ENCODE assay signal across 20 mouse cellular contexts in the genomic region with DNA sequence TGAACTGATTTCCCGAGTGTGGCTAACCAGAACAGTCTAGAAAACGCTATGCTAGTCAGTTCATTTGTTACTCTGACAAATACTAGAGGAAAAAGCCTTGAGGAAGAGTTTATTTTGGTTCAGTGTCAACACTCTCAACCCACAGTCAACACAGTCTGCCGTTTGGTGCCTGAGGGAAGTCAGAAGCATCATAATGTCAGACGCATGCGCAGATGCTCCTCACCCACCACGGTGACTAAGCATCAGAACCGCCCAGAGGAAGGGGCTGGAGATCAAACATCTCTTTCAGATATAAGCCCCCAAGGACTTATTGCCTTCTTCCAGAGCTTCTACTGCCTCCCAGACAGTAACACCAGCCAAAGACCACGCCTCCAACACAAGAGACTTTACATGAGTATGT. TPM values are rescaled to one million over a fixed set of nuclear protein-coding genes. Genes with fewer than 3 reads are reported as not detected.
A peak's percentile ranks its signal among the peaks of the same experiment; 100 is the strongest.
DNase-seq lines count a peak whose midpoint lies in the region; ATAC-seq lines count a peak whose summit lies in the region.
"Had no signal": no experiment of that assay in that cellular context is flagged by ENCODE, and none has a peak within 500 bp of the region (broad histone marks: within the 10 kb centered on the region; RNA-seq: fewer than 3 reads in every experiment).

No protein-coding gene starts in this region.

- no peak overlapping the region for H3K4me2 ChIP-seq in heart, embryonic 12.5 days
- H3K4me2 ChIP-seq in lung, embryonic 15.5 days = no peak overlapping the region
- H3K4me2 ChIP-seq: embryonic facial prominence, embryonic 13.5 days; forebrain, embryonic 13.5 days; heart, embryonic 11.5 days; intestine, embryonic 15.5 days had no signal

- H3K9me3 ChIP-seq in heart, embryonic 12.5 days (replicated peaks) = no peaks in the 10 kb centered on the region
- no peaks in the 10 kb centered on the region for H3K9me3 ChIP-seq in lung, embryonic 15.5 days
- no peaks in the 10 kb centered on the region for H3K9me3 ChIP-seq in limb, embryonic 10.5 days (replicated peaks)
- H3K9me3 ChIP-seq: embryonic facial prominence, embryonic 13.5 days; forebrain, embryonic 13.5 days; hindbrain, embryonic 10.5 days; intestine, embryonic 15.5 days had no signal

- H3K4me3 ChIP-seq in heart, embryonic 12.5 days = no peak overlapping the region
- no peak overlapping the region for H3K4me3 ChIP-seq in lung, embryonic 15.5 days
- H3K4me3 ChIP-seq in limb, embryonic 10.5 days = no peak overlapping the region
- H3K4me3 ChIP-seq: embryonic facial prominence, embryonic 13.5 days; forebrain, embryonic 13.5 days; heart, adult 2 months; hindbrain, embryonic 10.5 days; intestine, embryonic 15.5 days had no signal

- DNase-seq in heart, adult 11 months = peak; percentile 80
- no peak for DNase-seq in lung, postnatal 10 days
- DNase-seq in retina, postnatal 1 day = peak; percentile 58
- DNase-seq in retina, embryonic 14.5 days (ENCODE audit: low spot score) = no peak
- DNase-seq in limb, embryonic 10.5 days (ENCODE audit: low spot score) = peak; percentile 7
- no peak for DNase-seq in adrenal gland, postnatal 14 days
- DNase-seq: adrenal gland, adult 2 months; adrenal gland, postnatal 36 days; cerebellum, adult 11 months; cerebellum, adult 8-10 months; cerebellum, postnatal 14 days; gastrocnemius, postnatal 10 days; heart, adult 2 months had no signal

- peaks cover 2% of the 10 kb centered on the region; the same call in 1 of the 2 replicates for H3K4me1 ChIP-seq in heart, embryonic 12.5 days (replicated peaks)
- peaks cover 10% of the 10 kb centered on the region for H3K4me1 ChIP-seq in lung, embryonic 15.5 days
- H3K4me1 ChIP-seq in limb, embryonic 10.5 days = peaks cover 3% of the 10 kb centered on the region; the same call in 1 of the 2 replicates
- H3K4me1 ChIP-seq: embryonic facial prominence, embryonic 13.5 days; forebrain, embryonic 13.5 days; hindbrain, embryonic 10.5 days; intestine, embryonic 15.5 days had no signal

- 67% methylated on average over 8 of the region's 8 CpGs for WGBS in heart, embryonic 12.5 days
- 49% methylated on average over 8 of the region's 8 CpGs for WGBS in lung, embryonic 15.5 days
- 82% methylated on average over 8 of the region's 8 CpGs for WGBS in limb, embryonic 10.5 days

- H3K27me3 ChIP-seq in heart, embryonic 12.5 days (replicated peaks) = no peaks in the 10 kb centered on the region
- no peaks in the 10 kb centered on the region for H3K27me3 ChIP-seq in lung, embryonic 15.5 days
- no peaks in the 10 kb centered on the region for H3K27me3 ChIP-seq in limb, embryonic 10.5 days (ENCODE audit: low read depth, poor library complexity, severe bottlenecking)
- H3K27me3 ChIP-seq: embryonic facial prominence, embryonic 13.5 days; forebrain, embryonic 13.5 days; intestine, embryonic 15.5 days had no signal

- H3K9ac ChIP-seq in heart, embryonic 12.5 days = no peak overlapping the region
- H3K9ac ChIP-seq in lung, embryonic 15.5 days = no peak overlapping the region
- H3K9ac ChIP-seq: embryonic facial prominence, embryonic 13.5 days; forebrain, embryonic 13.5 days; intestine, embryonic 15.5 days had no signal

- H3K27ac ChIP-seq in heart, embryonic 12.5 days (ENCODE audit: poor library complexity, severe bottlenecking) = no peak overlapping the region
- H3K27ac ChIP-seq in lung, embryonic 15.5 days = peak overlapping the region; percentile 8; the same call in 1 of the 2 replicates
- no peak overlapping the region for H3K27ac ChIP-seq in limb, embryonic 10.5 days
- H3K27ac ChIP-seq: embryonic facial prominence, embryonic 13.5 days; forebrain, embryonic 13.5 days; heart, adult 2 months; hindbrain, embryonic 10.5 days; intestine, embryonic 15.5 days had no signal

- no peaks in the 10 kb centered on the region for H3K36me3 ChIP-seq in heart, embryonic 12.5 days
- H3K36me3 ChIP-seq in lung, embryonic 15.5 days = no peaks in the 10 kb centered on the region
- H3K36me3 ChIP-seq in limb, embryonic 10.5 days = no peaks in the 10 kb centered on the region
- H3K36me3 ChIP-seq: embryonic facial prominence, embryonic 13.5 days; hindbrain, embryonic 10.5 days; intestine, embryonic 15.5 days had no signal

- no peak for ATAC-seq in heart, embryonic 12.5 days (ENCODE audit: insufficient number of reproducible peaks, low FRiP score)
- ATAC-seq in lung, embryonic 15.5 days (ENCODE audit: borderline replicate concordance, extremely low read depth, low FRiP score, low TSS enrichment) = no peak
- ATAC-seq: forebrain, embryonic 13.5 days; intestine, embryonic 15.5 days had no signal

RNA-seq across cellular contexts. Expression of gene Ppp1r3c, which starts 15.3 kb away (rescaled TPM):
- 53.3 and 55.1 TPM in 2 replicates for polyA plus RNA-seq in heart, embryonic 12.5 days (2016; fragmentation: Nextera tagmentation; extraction: Ambion mirVana)
- 83.4 and 84.3 TPM in 2 replicates for polyA plus RNA-seq in lung, embryonic 15.5 days (2015; fragmentation: Nextera tagmentation; extraction: Ambion mirVana)
- polyA plus RNA-seq in limb, embryonic 10.5 days (2016; fragmentation: Nextera tagmentation; extraction: Ambion mirVana) = 1.2 and 1.8 TPM in 2 replicates
- total RNA-seq in adrenal gland, postnatal 14 days (2021) = 35.6 and 42.1 TPM in 2 replicates

Comparison
In these comparisons a context has a peak if more than half of its experiments do, and no peak if none do; other contexts are left out.
1. DNase-seq: peak in heart, adult 11 months (single experiment), retina, postnatal 1 day (single experiment) and limb, embryonic 10.5 days (single experiment); none in lung, postnatal 10 days (single experiment), retina, embryonic 14.5 days (single experiment) and adrenal gland, postnatal 14 days (single experiment).
2. RNA of gene Ppp1r3c, which starts 15.3 kb away (polyA plus RNA-seq): 83.4 to 84.3 TPM in lung, embryonic 15.5 days and 53.3 to 55.1 TPM in heart, embryonic 12.5 days; 1.2 to 1.8 TPM in limb, embryonic 10.5 days; every median in the first group is over 10 times any median in the second.